Mouse (Mus musculus): Measurements from ENCODE around the gene Zmat5.
"Not testable (repeated sequence)": the region's sequence is repeated elsewhere in the genome, so short reads cannot be mapped to it uniquely, and the experiment has no call there.

Gene Zmat5

DNA sequence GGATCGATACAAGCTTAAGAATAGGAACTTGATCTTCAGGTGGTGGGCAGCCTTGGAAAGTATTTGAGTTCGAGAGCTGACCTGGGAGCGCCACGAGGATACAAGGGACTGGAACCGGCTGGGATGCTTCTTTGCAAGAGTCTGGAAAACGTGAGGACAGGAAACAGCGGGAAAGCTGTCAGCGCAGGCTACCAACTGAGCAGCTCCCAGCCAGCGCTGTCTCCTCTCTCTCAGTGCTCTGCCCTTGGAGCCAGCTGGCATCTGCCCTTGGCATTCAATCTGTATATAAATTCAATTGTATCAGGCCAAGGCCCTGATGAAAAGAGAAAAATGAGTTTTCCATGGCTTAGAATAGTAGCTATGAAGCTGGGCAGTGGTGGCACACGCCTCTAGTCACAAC is 13.3 kb upstream of the Zmat5 start:
- DNase-seq = no peak

DNA sequence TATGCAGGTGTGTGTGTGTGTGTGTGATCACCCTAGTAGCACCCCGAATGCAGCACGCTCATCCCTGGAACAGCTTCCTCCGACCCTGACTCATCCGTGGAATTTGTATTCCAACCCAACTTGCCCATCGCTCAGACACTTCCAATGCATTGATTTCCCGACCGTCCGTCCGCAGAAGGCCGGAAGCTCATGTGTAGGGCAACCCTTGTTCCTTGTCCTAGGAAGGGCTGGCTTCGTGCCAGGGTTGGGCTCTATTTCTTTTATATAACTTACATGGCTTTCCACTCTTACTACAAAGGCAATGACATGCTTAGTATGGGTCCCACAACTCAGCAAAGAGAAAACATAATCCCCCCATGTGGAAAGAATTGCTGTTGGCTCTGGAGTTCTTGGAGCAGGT is 12.3 kb upstream of the Zmat5 start:
- DNase-seq = peak; percentile 17

DNA sequence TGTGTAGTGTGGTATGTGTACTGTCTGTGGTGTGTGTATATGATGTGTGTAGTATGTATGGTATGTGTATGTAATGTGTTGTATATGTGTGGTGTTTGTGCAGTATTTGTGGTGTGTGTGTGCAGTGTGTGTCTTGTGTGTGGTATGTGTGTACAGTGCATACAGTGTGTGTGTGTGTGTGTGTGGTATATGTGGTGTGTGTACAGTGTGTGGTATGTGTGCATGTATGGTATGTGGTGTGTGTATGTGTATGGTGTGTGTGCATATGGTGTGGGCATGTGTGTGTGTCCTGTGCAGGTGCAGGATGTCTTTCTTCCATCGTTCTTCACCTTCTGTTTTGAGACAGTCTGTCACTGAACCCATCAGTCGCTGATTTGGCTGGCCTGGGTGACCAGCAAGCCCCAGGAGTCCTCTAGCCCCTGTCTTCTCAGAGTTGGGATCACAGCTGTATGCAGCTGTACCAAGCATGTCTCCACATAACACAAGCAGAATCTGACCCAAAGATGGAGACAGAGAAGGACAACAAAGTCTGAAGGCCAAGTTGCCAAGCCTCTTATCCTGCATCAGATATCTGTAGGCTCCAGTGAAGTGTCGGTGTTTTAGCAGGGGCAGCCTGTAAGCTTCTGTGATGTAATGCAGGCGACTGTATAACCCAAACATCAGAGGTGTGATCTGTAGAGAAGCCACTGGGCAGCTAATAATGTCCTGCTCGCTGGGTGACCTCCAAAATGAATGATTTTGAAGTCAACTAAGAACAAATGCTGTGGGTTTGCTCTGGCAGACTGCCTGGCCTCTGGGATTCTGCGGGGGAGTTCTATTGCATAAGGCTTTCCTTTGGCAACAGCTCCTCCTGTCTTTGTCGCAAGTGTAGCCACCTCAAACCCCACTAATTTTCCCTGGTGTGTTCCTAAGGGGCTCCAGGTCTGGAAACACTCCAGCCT is 7.2 kb upstream of the Zmat5 start:
- peak; percentile 35 for DNase-seq

DNA sequence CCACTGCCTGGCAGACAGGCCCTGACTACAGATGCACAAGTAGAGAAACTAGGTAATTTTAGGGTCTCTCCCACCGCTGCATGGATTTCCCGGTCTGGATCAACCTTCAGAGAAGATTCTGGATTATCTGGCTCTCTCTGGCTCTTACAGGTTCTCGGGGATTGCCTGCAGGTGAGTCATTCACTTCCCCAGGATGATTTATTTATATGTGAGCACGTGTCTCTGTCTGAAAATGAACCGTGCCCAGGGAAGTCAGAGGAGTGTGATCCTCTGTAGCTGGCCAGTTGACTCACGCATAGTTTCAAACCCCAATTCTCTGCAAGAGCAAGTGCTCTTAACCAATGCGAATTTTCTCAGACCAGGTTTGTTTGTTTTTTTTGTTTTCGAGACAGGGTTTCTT is 3.8 kb upstream of the Zmat5 start:
- DNase-seq = no peak

DNA sequence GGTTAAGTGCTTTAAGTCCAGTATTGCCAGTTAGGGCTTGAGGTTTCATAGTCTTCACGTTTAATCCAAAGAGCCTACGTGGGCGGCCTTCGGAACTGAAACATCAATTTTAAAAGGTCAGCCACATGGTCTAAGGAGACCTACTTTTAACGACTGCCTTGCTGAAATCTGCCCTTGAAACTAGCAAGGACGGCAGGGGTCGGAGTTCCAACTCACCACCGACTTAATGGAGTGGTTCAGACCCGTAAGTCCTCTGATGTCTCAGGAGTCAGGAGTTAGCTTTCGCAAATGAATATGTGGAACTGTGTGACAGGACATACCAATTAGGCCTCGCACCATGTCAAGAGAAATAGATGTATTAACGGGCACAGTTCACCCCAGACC is 798 bp upstream of the Zmat5 start:
- DNase-seq = no peak

GRCm38 (mm10) chr11:4705178-4705577 is 700 bp downstream of the Zmat5 start:
- no peak for DNase-seq

DNA sequence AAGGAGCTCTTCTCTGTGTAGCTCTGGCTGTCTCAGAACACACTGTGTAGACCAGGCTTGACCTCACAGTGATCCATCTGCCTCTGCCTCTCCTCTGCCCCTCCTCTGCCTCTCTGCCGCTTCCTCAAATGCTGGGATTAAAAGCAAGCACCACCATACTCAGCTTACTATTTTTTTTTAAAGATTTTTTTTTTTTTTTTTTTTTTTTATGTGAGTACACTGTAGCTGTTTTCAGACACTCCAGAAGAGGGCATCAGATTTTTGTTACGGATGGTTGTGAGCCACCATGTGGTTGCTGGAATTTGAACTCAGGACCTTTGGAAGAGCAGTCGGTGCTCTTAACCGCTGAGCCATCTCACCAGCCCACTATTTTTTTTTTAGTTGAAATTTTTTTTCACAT is 5.7 kb downstream of the Zmat5 start:
- DNase-seq = not testable (repeated sequence)

DNA sequence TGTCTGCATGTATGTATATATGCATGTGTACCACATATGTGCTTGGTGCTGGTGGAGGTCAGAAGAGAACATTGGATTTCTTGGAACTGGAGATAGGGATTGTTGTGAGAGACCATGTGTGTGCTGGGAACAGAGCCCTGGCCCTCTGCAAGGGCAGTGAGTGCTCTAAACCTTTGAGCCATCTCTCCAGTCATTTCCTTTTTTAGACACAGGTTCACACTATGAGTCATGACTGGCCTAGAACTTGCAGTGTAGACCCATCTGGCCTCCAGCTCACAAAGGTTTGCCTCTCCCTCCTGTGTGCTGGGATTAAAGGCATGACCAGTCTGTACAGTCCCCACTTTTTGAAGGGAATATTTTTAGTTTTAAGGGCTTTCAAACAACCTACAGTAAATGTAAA is 8.3 kb downstream of the Zmat5 start:
- DNase-seq = no peak

DNA sequence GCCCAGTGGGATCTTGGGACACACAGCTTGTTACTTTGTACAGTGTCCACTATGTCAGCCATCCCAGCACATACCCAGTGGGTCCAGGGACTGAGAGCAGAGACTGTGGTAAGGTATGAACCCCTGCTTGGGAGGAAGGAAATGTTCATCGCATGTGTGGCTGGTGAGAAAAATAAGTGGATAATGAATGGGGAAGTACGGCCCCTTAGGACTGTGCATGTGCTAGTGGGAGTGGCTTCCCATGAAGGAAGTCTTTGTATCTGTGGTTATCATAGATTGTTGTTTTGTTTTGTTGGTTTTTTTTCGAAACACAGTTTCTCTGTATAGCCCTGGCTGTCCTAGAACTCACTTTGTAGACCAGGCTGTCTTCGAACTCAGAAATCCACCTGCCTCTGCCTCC is 10.2 kb downstream of the Zmat5 start:
- DNase-seq = no peak

GRCm38 (mm10) chr11:4715596-4715995 is 11.1 kb downstream of the Zmat5 start:
- no peak for DNase-seq

- no peak for DNase-seq
Observed at GRCm38 (mm10) chr11:4716530-4717236, 12.2 kb downstream of the Zmat5 start.

GRCm38 (mm10) chr11:4718548-4718947 is 14.1 kb downstream of the Zmat5 start:
- DNase-seq = no peak

GRCm38 (mm10) chr11:4719961-4720360 is 15.5 kb downstream of the Zmat5 start:
- no peak for DNase-seq

DNA sequence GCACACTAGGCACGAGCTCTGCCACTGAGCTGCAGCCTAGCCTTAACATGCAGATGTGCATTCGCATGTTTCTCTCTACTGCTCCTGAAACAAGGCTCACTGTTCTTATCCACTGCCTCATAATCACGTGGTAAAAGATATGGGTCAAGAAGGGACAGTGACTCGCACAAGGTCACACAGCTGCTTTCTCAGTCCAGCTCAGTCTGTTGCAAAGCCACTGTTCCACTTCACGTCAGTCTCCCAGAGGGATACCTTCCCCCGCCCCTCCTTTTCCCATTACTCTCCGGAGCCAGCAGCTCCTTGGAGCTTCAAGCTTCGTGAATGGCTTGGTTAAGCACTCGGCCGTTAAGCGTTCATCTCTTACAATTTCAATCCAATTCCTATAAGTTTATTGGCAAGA is 15.9 kb downstream of the Zmat5 start:
- no peak for DNase-seq

- DNase-seq = no peak
Observed at GRCm38 (mm10) chr11:4720900-4721580, 16.6 kb downstream of the Zmat5 start.

GRCm38 (mm10) chr11:4721728-4722127 is 17.2 kb downstream of the Zmat5 start:
- DNase-seq = no peak

DNA sequence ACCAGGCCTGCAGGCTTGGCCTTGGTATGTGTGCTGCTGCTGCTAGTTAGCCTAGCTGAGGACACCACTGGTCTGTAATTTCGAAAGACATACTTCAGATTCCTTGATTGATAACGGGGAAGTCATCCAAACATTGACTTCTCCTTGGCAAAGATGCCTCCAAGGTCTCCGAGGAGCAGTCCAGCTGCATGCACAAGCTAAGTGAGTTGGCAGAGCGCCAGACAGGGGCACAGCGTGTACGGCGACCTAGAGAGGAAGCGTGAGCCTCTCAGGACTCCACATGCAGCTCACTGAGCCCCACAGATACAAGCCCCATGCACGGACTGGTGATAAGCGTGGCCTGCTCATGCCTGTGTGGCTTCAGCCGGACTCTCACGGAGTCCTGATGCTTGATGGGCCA is 25.1 kb downstream of the Zmat5 start:
- DNase-seq = peak; percentile 29

DNA sequence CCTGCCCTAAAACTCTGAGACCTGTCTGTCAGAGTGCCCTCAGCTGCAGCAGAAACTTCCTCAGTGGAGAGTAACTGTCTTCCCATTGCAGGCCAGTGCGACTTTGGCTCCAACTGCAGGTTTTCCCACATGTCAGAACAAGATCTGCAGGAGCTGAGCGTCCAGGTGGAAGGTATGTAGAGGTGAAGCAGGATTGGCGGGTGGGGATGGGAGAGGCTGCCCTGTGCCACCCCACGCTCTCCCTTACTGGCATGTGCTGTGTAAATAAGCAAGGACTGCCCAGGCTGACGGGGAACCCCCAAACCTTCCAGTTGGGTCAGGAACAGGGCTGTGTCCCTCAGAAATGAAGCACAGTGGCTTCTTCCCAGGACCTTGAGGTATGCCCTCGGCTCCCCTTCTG is 25.6 kb downstream of the Zmat5 start:
- DNase-seq = no peak

GRCm38 (mm10) chr11:4730913-4731312 is 26.4 kb downstream of the Zmat5 start:
- no peak for DNase-seq

DNA sequence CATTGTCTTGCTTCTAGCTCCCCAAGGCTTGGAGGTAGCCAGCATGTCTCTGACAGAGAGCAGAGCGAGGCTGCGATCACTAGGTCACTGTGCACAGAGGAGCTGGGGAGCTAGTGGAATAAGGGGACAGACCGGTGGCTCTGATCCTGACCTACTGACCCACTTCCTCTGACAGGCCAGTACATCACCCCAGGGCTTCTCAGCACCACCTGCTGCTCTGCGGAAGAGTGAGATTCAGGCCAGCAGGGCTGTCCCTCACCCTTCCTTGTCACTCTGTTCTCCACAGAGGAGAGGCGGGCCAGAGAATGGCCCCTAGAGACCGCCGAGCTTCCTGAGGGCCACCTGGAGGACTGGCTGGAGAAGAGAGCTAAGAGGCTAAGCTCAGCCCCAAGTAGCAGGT is 27.3 kb downstream of the Zmat5 start:
- DNase-seq = no peak

GRCm38 (mm10) chr11:4734179-4734578 is 29.7 kb downstream of the Zmat5 start:
- DNase-seq = no peak

- DNase-seq = no peak
Observed at GRCm38 (mm10) chr11:4736355-4736754, 31.9 kb downstream of the Zmat5 start.

DNA sequence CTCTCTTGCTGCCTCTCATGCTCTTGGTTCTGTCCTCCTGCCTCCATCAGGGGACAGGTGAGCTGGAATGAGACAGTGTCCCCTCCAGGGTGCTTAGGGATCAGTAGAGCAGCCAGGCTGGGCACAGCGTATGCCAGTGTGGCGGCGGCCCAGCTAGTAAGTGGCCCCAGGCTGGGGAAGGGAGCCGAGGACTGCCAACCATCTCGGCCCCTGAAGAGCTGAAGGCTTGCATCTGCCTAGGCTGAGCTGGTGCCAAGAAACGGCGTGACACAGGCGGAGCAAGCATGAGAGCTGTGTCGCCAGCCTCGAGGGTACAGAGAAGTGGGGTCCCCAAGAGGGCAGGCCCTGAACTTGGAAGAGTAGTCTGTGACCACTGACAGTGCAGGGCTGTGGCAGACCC is 33.2 kb downstream of the Zmat5 start:
- DNase-seq = no peak

DNA sequence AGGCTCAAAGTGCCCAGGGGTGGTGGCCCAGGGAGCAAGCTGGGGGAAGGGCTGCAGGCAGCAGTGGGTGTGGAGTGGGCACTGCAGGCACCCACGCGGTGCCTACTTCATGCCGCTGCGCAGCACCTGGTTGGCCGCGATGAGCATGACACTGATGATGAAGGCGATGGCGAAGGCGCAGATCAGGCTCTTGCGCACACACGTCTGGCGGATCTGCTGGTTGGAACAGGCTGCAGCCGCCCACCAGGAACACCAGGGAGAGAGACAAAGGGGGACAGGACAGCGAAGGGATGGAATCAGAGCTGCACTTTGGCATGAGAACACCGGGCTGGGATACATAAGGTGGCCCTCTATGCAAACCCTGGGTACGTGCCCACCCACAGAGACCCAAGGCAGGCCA is 34.2 kb downstream of the Zmat5 start:
- DNase-seq = no peak
